Mouse (Mus musculus) G1E (cell line): ENCODE measurements around the gene Tmem109.

Experiments used
- CTCF ChIP-seq: IDR thresholded peaks from 2 replicates; pipeline ENCODE4 v1.5.1; 2012; ENCODE audit warnings: low read depth, low read length, inconsistent platforms, mixed read lengths
- GATA1 ChIP-seq: IDR thresholded peaks from 2 replicates; pipeline ENCODE4 v1.6.1; 2012; ENCODE audit warnings: borderline replicate concordance, low read length, inconsistent platforms, mixed read lengths
- POLR2AphosphoS5 ChIP-seq: IDR thresholded peaks from 2 replicates; pipeline ENCODE4 v1.6.1; 2012; ENCODE audit warnings: low read depth, low read length, inconsistent platforms; ENCODE audit not compliant: insufficient replicate concordance

DNA sequence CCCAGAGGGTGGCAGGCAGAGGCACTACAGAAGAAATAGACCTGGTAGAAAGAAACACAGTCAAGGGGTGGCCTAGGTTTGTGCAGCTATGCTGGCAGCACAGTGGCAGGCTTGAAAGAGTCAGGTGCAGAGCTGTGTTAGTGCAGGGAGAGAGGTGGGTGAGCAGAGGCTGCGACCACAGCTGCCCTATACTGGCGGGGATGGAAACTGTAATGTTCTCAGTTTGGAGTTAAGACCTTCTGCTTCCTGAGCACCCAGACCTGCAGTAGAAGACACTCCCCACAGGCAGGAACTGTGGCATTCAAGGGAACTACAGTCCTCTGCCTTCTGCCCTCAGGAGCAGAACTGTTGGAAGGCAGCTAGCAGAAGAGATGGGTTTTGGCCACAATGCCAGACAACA lies 33.1 kb upstream of the Tmem109 start:
- TF ChIP-seq CTCF, result no peak
- TF ChIP-seq POLR2AphosphoS5, result no peak
- TF ChIP-seq GATA1, result no peak
